7 mouse cellular contexts compared by ENCODE assay signal in genomic region chr2:30771368-30771805, GRCm38 (mm10). TPM values are rescaled to one million over a fixed set of nuclear protein-coding genes. Genes with fewer than 3 reads are reported as not detected.
A peak's percentile ranks its signal among the peaks of the same experiment; 100 is the strongest.
DNase-seq lines count a peak whose midpoint lies in the region; ATAC-seq and TF ChIP-seq lines count a peak whose summit lies in the region.

No protein-coding gene starts in this region.

- no peaks in the 10 kb centered on the region for H3K27me3 ChIP-seq in hindbrain, embryonic 11.5 days (ENCODE audit: control insufficient read depth, insufficient read depth, low read length)
- no peaks in the 10 kb centered on the region for H3K27me3 ChIP-seq in liver, postnatal 0 days (ENCODE audit: insufficient read depth, low read length)
- no peaks in the 10 kb centered on the region for H3K27me3 ChIP-seq in stomach, postnatal 0 days (ENCODE audit: control insufficient read depth, insufficient read depth, low read length)

- H3K9ac ChIP-seq in hindbrain, embryonic 11.5 days (ENCODE audit: low read depth, low read length): peak overlapping the region; percentile 65
- peak overlapping the region; percentile 67 for H3K9ac ChIP-seq in liver, postnatal 0 days (replicated peaks)
- H3K9ac ChIP-seq in stomach, postnatal 0 days (ENCODE audit: low read length): peak overlapping the region; percentile 71

- peak overlapping the region; percentile 89 for H3K27ac ChIP-seq in hindbrain, embryonic 11.5 days (ENCODE audit: low read depth, low read length)
- H3K27ac ChIP-seq in liver, postnatal 0 days (ENCODE audit: low read depth): peak overlapping the region; percentile 88
- H3K27ac ChIP-seq in stomach, postnatal 0 days (replicated peaks): peak overlapping the region; percentile 78

- peak; percentile 29 for DNase-seq in left cerebral cortex, postnatal 4 days
- no peak for DNase-seq in left cerebral cortex, adult 8-10 months (ENCODE audit: low spot score in 2 of 2)
- peak; percentile 67 for DNase-seq in embryo, embryonic 9.5 days (ENCODE audit: extremely low spot score)
- DNase-seq in hindbrain, embryonic 11.5 days (ENCODE audit: low spot score): peak; percentile 74
- peak; percentile 45 for DNase-seq in liver, postnatal 0 days
- DNase-seq in stomach, postnatal 0 days (ENCODE audit: low spot score): no peak
- DNase-seq in yolk sac, embryonic 10.5 days (ENCODE audit: low spot score): no peak

- no peak for TF ChIP-seq CTCF in liver, postnatal 0 days (IDR thresholded peaks at IDR 0.05; ENCODE audit: low read depth)
- no peak for TF ChIP-seq CTCF in stomach, postnatal 0 days (IDR thresholded peaks at IDR 0.05; ENCODE audit: low read depth)

- ATAC-seq in hindbrain, embryonic 11.5 days (ENCODE audit: low FRiP score): peak; percentile 72
- peak; percentile 6; the same call in 1 of the 2 replicates for ATAC-seq in liver, postnatal 0 days
- no peak; the same call in 1 of the 2 replicates for ATAC-seq in stomach, postnatal 0 days (ENCODE audit: low FRiP score, low TSS enrichment)

- no peaks in the 10 kb centered on the region for H3K9me3 ChIP-seq in hindbrain, embryonic 11.5 days (ENCODE audit: control insufficient read depth, low read length)
- no peaks in the 10 kb centered on the region for H3K9me3 ChIP-seq in liver, postnatal 0 days (ENCODE audit: low read length)
- no peaks in the 10 kb centered on the region for H3K9me3 ChIP-seq in stomach, postnatal 0 days (ENCODE audit: control insufficient read depth, low read length)

- H3K36me3 ChIP-seq in hindbrain, embryonic 11.5 days (ENCODE audit: control insufficient read depth, insufficient read depth, low read length): no peaks in the 10 kb centered on the region
- H3K36me3 ChIP-seq in liver, postnatal 0 days (replicated peaks; ENCODE audit: insufficient read depth, low read length): no peaks in the 10 kb centered on the region
- no peaks in the 10 kb centered on the region for H3K36me3 ChIP-seq in stomach, postnatal 0 days (ENCODE audit: control insufficient read depth, insufficient read depth, low read length)

- TF ChIP-seq EP300 in liver, postnatal 0 days (IDR thresholded peaks at IDR 0.05; ENCODE audit: low read depth): no peak
- TF ChIP-seq EP300 in stomach, postnatal 0 days (optimal IDR thresholded peaks at IDR 0.05): no peak

- peak overlapping the region; percentile 39 for H3K4me3 ChIP-seq in hindbrain, embryonic 11.5 days (ENCODE audit: low read depth, low read length)
- H3K4me3 ChIP-seq in liver, postnatal 0 days (ENCODE audit: low read depth, low read length): peak overlapping the region; percentile 54
- H3K4me3 ChIP-seq in stomach, postnatal 0 days (ENCODE audit: low read depth, low read length): peak overlapping the region; percentile 47

- peak overlapping the region; percentile 83 for H3K4me2 ChIP-seq in hindbrain, embryonic 11.5 days (replicated peaks; ENCODE audit: low read depth, low read length)
- peak overlapping the region; percentile 90 for H3K4me2 ChIP-seq in liver, postnatal 0 days (ENCODE audit: low read depth, low read length)
- peak overlapping the region; percentile 89 for H3K4me2 ChIP-seq in stomach, postnatal 0 days (replicated peaks; ENCODE audit: low read depth)

- intact Hi-C loops in left cerebral cortex, postnatal 4 days (cut with DNase I): no loop called here

- peaks cover 16% of the 10 kb centered on the region for H3K4me1 ChIP-seq in hindbrain, embryonic 11.5 days (replicated peaks; ENCODE audit: control insufficient read depth, insufficient read depth, low read length)
- H3K4me1 ChIP-seq in liver, postnatal 0 days (ENCODE audit: insufficient read depth): peaks cover 36% of the 10 kb centered on the region
- H3K4me1 ChIP-seq in stomach, postnatal 0 days (replicated peaks; ENCODE audit: control insufficient read depth, insufficient read depth): peaks cover 11% of the 10 kb centered on the region

- WGBS in hindbrain, embryonic 11.5 days: under 1% methylated on average over 46 of the region's 51 CpGs
- WGBS in liver, postnatal 0 days (ENCODE audit: insufficient replicate concordance): 1% methylated on average over 50 of the region's 51 CpGs
- WGBS in stomach, postnatal 0 days: under 1% methylated on average over 49 of the region's 51 CpGs

RNA-seq across cellular contexts. Expression of gene 1700001O22Rik, which starts 32.1 kb away (rescaled TPM):
- total RNA-seq in left cerebral cortex, postnatal 4 days (2021): 1 to 10 TPM; 2.1 to 2.5 TPM
- total RNA-seq in left cerebral cortex, adult 8-10 months (2022): 1 to 10 TPM; 7.7 to 9.5 (median 9.3) TPM
- polyA plus RNA-seq in hindbrain, embryonic 11.5 days (2014; fragmentation: Nextera tagmentation; extraction: Ambion mirVana): 2.7 and 4.0 TPM in 2 replicates
- not detected in 2 replicates for polyA plus RNA-seq in liver, postnatal 0 days (2015; fragmentation: Nextera tagmentation; extraction: Ambion mirVana)
- polyA plus RNA-seq in stomach, postnatal 0 days (2015; fragmentation: Nextera tagmentation; extraction: Ambion mirVana): 2.0 and 2.5 TPM in 2 replicates

RNA-seq across cellular contexts. Expression of gene Ntmt1, which starts 36.2 kb away (rescaled TPM):
- 10 to 100 TPM; 55.6 to 58.9 TPM for total RNA-seq in left cerebral cortex, postnatal 4 days (2021)
- total RNA-seq in left cerebral cortex, adult 8-10 months (2022): 10 to 100 TPM; 30.5 to 38.9 (median 34.4) TPM
- 108 and 110 TPM in 2 replicates for polyA plus RNA-seq in hindbrain, embryonic 11.5 days (2014; fragmentation: Nextera tagmentation; extraction: Ambion mirVana)
- polyA plus RNA-seq in liver, postnatal 0 days (2015; fragmentation: Nextera tagmentation; extraction: Ambion mirVana): 27.8 and 30.2 TPM in 2 replicates
- polyA plus RNA-seq in stomach, postnatal 0 days (2015; fragmentation: Nextera tagmentation; extraction: Ambion mirVana): 52.4 and 53.3 TPM in 2 replicates

RNA-seq across cellular contexts. Expression of gene Asb6, which starts 58.7 kb away (rescaled TPM):
- 10 to 100 TPM; 29.2 to 33.2 TPM for total RNA-seq in left cerebral cortex, postnatal 4 days (2021)
- 10 to 100 TPM; 29.6 to 41.9 (median 38.2) TPM for total RNA-seq in left cerebral cortex, adult 8-10 months (2022)
- 26.0 and 28.5 TPM in 2 replicates for polyA plus RNA-seq in hindbrain, embryonic 11.5 days (2014; fragmentation: Nextera tagmentation; extraction: Ambion mirVana)
- 16.7 and 16.9 TPM in 2 replicates for polyA plus RNA-seq in liver, postnatal 0 days (2015; fragmentation: Nextera tagmentation; extraction: Ambion mirVana)
- polyA plus RNA-seq in stomach, postnatal 0 days (2015; fragmentation: Nextera tagmentation; extraction: Ambion mirVana): 17.2 and 19.6 TPM in 2 replicates

Comparison
In these comparisons a context has a peak if more than half of its experiments do, and no peak if none do; other contexts are left out.
1. DNase-seq: peak in left cerebral cortex, postnatal 4 days (single experiment), embryo, embryonic 9.5 days (single experiment), hindbrain, embryonic 11.5 days (single experiment) and liver, postnatal 0 days (single experiment); none in left cerebral cortex, adult 8-10 months (0 of 2), stomach, postnatal 0 days (single experiment) and yolk sac, embryonic 10.5 days (single experiment).
2. Peak in every context shown above with its lines, with median percentiles within 50 percentile points of each other: H3K27ac ChIP-seq, H3K4me2 ChIP-seq, H3K4me3 ChIP-seq and H3K9ac ChIP-seq.